ENCODE assay signal across 8 mouse cellular contexts in genomic region chr8:94770945-94771344, GRCm38 (mm10). TPM values are rescaled to one million over a fixed set of nuclear protein-coding genes. Genes with fewer than 3 reads are reported as not detected.
A peak's percentile ranks its signal among the peaks of the same experiment; 100 is the strongest.
DNase-seq lines count a peak whose midpoint lies in the region; ATAC-seq and TF ChIP-seq lines count a peak whose summit lies in the region.
"Had no signal": no experiment of that assay in that cellular context is flagged by ENCODE, and none has a peak within 500 bp of the region (broad histone marks: within the 10 kb centered on the region; RNA-seq: fewer than 3 reads in every experiment).

No protein-coding gene starts in this region.

- H3K4me3 ChIP-seq in neural tube, embryonic 13.5 days = no peak overlapping the region
- no peak overlapping the region for H3K4me3 ChIP-seq in embryonic facial prominence, embryonic 14.5 days (ENCODE audit: low read depth, low read length)
- no peak overlapping the region for H3K4me3 ChIP-seq in limb, embryonic 14.5 days (replicated peaks; ENCODE audit: low read length)

- peak overlapping the region; percentile 70; the same call in 1 of the 2 replicates for H3K27ac ChIP-seq in neural tube, embryonic 13.5 days (replicated peaks)
- peak overlapping the region; percentile 58 for H3K27ac ChIP-seq in embryonic facial prominence, embryonic 14.5 days (replicated peaks; ENCODE audit: low read depth, low read length)
- H3K27ac ChIP-seq in limb, embryonic 14.5 days (replicated peaks; ENCODE audit: low read depth, low read length) = no peak overlapping the region

- H3K36me3 ChIP-seq in neural tube, embryonic 13.5 days = no peaks in the 10 kb centered on the region
- H3K36me3 ChIP-seq in embryonic facial prominence, embryonic 14.5 days (ENCODE audit: control insufficient read depth, insufficient read depth, low read length) = no peaks in the 10 kb centered on the region
- no peaks in the 10 kb centered on the region for H3K36me3 ChIP-seq in limb, embryonic 14.5 days (ENCODE audit: control insufficient read depth, insufficient read depth, low read length)

- intact Hi-C loops in heart, postnatal 36 days (cut with DNase I) = no loop called here
- intact Hi-C loops in left cerebral cortex, postnatal 36 days (cut with DNase I) = loop anchor here (5.0 kb wide), 1 partner anchor 41 kb away; the partner anchor contains the start of gene Ccl17

- no peak for TF ChIP-seq POLR2A in limb, embryonic 14.5 days (IDR thresholded peaks at IDR 0.05; ENCODE audit: borderline replicate concordance, extremely low read depth, insufficient read depth, insufficient read length)

- peaks cover 41% of the 10 kb centered on the region for H3K4me1 ChIP-seq in neural tube, embryonic 13.5 days (replicated peaks)
- peaks cover 11% of the 10 kb centered on the region for H3K4me1 ChIP-seq in embryonic facial prominence, embryonic 14.5 days (ENCODE audit: control insufficient read depth, insufficient read depth, low read length)
- peaks cover 17% of the 10 kb centered on the region for H3K4me1 ChIP-seq in limb, embryonic 14.5 days (ENCODE audit: control insufficient read depth, insufficient read depth, low read length)

- H3K9me3 ChIP-seq in neural tube, embryonic 13.5 days = no peaks in the 10 kb centered on the region
- H3K9me3 ChIP-seq in embryonic facial prominence, embryonic 14.5 days (ENCODE audit: control insufficient read depth, low read length) = no peaks in the 10 kb centered on the region
- H3K9me3 ChIP-seq in limb, embryonic 14.5 days (ENCODE audit: control insufficient read depth, low read length) = no peaks in the 10 kb centered on the region

- WGBS in neural tube, embryonic 13.5 days = 52% methylated on average over 6 of the region's 6 CpGs
- WGBS in embryonic facial prominence, embryonic 14.5 days = 43% methylated on average over 6 of the region's 6 CpGs
- 39% methylated on average over 6 of the region's 6 CpGs for WGBS in limb, embryonic 14.5 days

- peaks cover 28% of the 10 kb centered on the region for H3K27me3 ChIP-seq in neural tube, embryonic 13.5 days
- H3K27me3 ChIP-seq in embryonic facial prominence, embryonic 14.5 days (replicated peaks; ENCODE audit: control insufficient read depth, insufficient read depth, low read length) = peaks cover 24% of the 10 kb centered on the region
- H3K27me3 ChIP-seq in limb, embryonic 14.5 days (ENCODE audit: control insufficient read depth, insufficient read depth, low read length) = peaks cover 10% of the 10 kb centered on the region; the same call in 1 of the 2 replicates

- no peak for ATAC-seq in neural tube, embryonic 13.5 days (ENCODE audit: low read depth)
- ATAC-seq in embryonic facial prominence, embryonic 14.5 days (ENCODE audit: low read depth) = peak; percentile 53; the same call in 1 of the 2 replicates
- no peak for ATAC-seq in limb, embryonic 14.5 days (ENCODE audit: low FRiP score, low read depth)

- peak overlapping the region; percentile 78 for H3K4me2 ChIP-seq in neural tube, embryonic 13.5 days
- H3K4me2 ChIP-seq in embryonic facial prominence, embryonic 14.5 days (ENCODE audit: low read depth, low read length) = no peak overlapping the region
- no peak overlapping the region; the same call in 1 of the 2 replicates for H3K4me2 ChIP-seq in limb, embryonic 14.5 days (replicated peaks; ENCODE audit: low read depth, low read length, severe bottlenecking)

- DNase-seq in neural tube, embryonic 10.5 days (ENCODE audit: extremely low spot score, low spot score) = no peak
- peak; percentile 90 for DNase-seq in embryonic facial prominence, embryonic 14.5 days (ENCODE audit: low spot score)
- DNase-seq in limb, embryonic 14.5 days (ENCODE audit: low spot score) = peak; percentile 72
- peak; percentile 24 for DNase-seq in ovary, postnatal 10 days (ENCODE audit: low spot score)
- no peak for DNase-seq in heart, postnatal 36 days
- DNase-seq in left cerebral cortex, postnatal 36 days (ENCODE audit: low spot score in 2 of 2) = no peak

- no peak overlapping the region for H3K9ac ChIP-seq in neural tube, embryonic 13.5 days
- H3K9ac ChIP-seq in embryonic facial prominence, embryonic 14.5 days (ENCODE audit: low read depth, low read length) = no peak overlapping the region
- H3K9ac ChIP-seq in limb, embryonic 14.5 days (ENCODE audit: low read depth, low read length, severe bottlenecking) = no peak overlapping the region

RNA-seq across cellular contexts. Expression of gene Cx3cl1, which starts 0.9 kb away (rescaled TPM):
- polyA plus RNA-seq in neural tube, embryonic 13.5 days (2015; fragmentation: Nextera tagmentation; extraction: Ambion mirVana) = 17.8 and 17.9 TPM in 2 replicates
- polyA plus RNA-seq in embryonic facial prominence, embryonic 14.5 days (2014; fragmentation: Nextera tagmentation; extraction: Ambion mirVana) = 7.9 and 8.3 TPM in 2 replicates
- polyA plus RNA-seq in limb, embryonic 14.5 days (2012; rRNA removed) = 8.7 and 10.5 TPM in 2 replicates
- 8.3 and 8.6 TPM in 2 replicates for polyA plus RNA-seq in limb, embryonic 14.5 days (2014; fragmentation: Nextera tagmentation; extraction: Ambion mirVana)
- 1 to 10 TPM; 2.9 to 4.4 TPM for total RNA-seq in heart, postnatal 36 days (2021)
- total RNA-seq in left cerebral cortex, postnatal 36 days (2021) = 100 to 1,000 TPM; 622 to 723 TPM

RNA-seq across cellular contexts. Expression of gene Ccl22, which starts 25.6 kb away (rescaled TPM):
- not detected in 2 replicates for polyA plus RNA-seq in neural tube, embryonic 13.5 days (2015; fragmentation: Nextera tagmentation; extraction: Ambion mirVana)
- polyA plus RNA-seq in embryonic facial prominence, embryonic 14.5 days (2014; fragmentation: Nextera tagmentation; extraction: Ambion mirVana) = not detected in 2 replicates
- not detected in 2 replicates for polyA plus RNA-seq in limb, embryonic 14.5 days (2012; rRNA removed)
- polyA plus RNA-seq in limb, embryonic 14.5 days (2014; fragmentation: Nextera tagmentation; extraction: Ambion mirVana) = 0.14 TPM in 1 of 2 replicates, not detected in the other
- total RNA-seq in heart, postnatal 36 days (2021) = not detected
- total RNA-seq in left cerebral cortex, postnatal 36 days (2021) = under 1 TPM in 1 of 2 experiments, not detected in 1; 0.17 TPM
- total RNA-seq: heart, postnatal 10 days had no signal

RNA-seq across cellular contexts. Expression of gene Ccl17, which starts 39.3 kb away (rescaled TPM):
- not detected in 2 replicates for polyA plus RNA-seq in neural tube, embryonic 13.5 days (2015; fragmentation: Nextera tagmentation; extraction: Ambion mirVana)
- polyA plus RNA-seq in embryonic facial prominence, embryonic 14.5 days (2014; fragmentation: Nextera tagmentation; extraction: Ambion mirVana) = 0.60 and 0.63 TPM in 2 replicates
- polyA plus RNA-seq in limb, embryonic 14.5 days (2012; rRNA removed) = 0.45 TPM in 1 of 2 replicates, not detected in the other
- 0.67 TPM in 1 of 2 replicates, not detected in the other for polyA plus RNA-seq in limb, embryonic 14.5 days (2014; fragmentation: Nextera tagmentation; extraction: Ambion mirVana)
- not detected for total RNA-seq in heart, postnatal 36 days (2021)
- total RNA-seq in left cerebral cortex, postnatal 36 days (2021) = 10 to 100 TPM; 10.7 to 12.0 TPM
- total RNA-seq: heart, postnatal 10 days had no signal

Comparison
In these comparisons a context has a peak if more than half of its experiments do, and no peak if none do; other contexts are left out.
1. DNase-seq: peak in embryonic facial prominence, embryonic 14.5 days (single experiment), limb, embryonic 14.5 days (single experiment) and ovary, postnatal 10 days (single experiment); none in neural tube, embryonic 10.5 days (single experiment), heart, postnatal 36 days (0 of 2) and left cerebral cortex, postnatal 36 days (0 of 2).